Mouse (Mus musculus) embryo, embryonic 10.5 days (tissue): Measurements from ENCODE around the gene Ifit1.
"Not testable (repeated sequence)": the region's sequence is repeated elsewhere in the genome, so short reads cannot be mapped to it uniquely, and the experiment has no call there.

Source experiments
- DNase-seq: peaks from one replicate; pipeline ENCODE4 v3.0.0-alpha.2; 2015; ENCODE audit warnings: low spot score

Ifit1 gene

GRCm38 (mm10) chr19:34640623-34641022 lies at the start of gene Ifit1, which contains the start of gene Ifit1bl2:
Ifit1 (plus strand) TSS chr19:34640871.
Ifit1bl2 (minus strand) TSS chr19:34640743.
- no peak for DNase-seq

GRCm38 (mm10) chr19:34593456-34593855 lies 47.2 kb upstream of the Ifit1 start:
- no peak for DNase-seq

- not testable (repeated sequence) for DNase-seq
These were observed 46.1 kb upstream of the Ifit1 start for GRCm38 (mm10) chr19:34594523-34594922.

GRCm38 (mm10) chr19:34596811-34597210 lies 43.9 kb upstream of the Ifit1 start:
- no peak for DNase-seq

- no peak for DNase-seq
These were observed 42.3 kb upstream of the Ifit1 start for GRCm38 (mm10) chr19:34598341-34598740.

- not testable (repeated sequence) for DNase-seq
These were observed 41.4 kb upstream of the Ifit1 start for GRCm38 (mm10) chr19:34599250-34599649.

- DNase-seq = not testable (repeated sequence)
These were observed 38.8 kb upstream of the Ifit1 start, which contains the start of gene Ifit1bl1 for GRCm38 (mm10) chr19:34601888-34602287. Ifit1bl1 (minus strand) TSS chr19:34601956.

- no peak for DNase-seq
These were observed 35.2 kb upstream of the Ifit1 start for GRCm38 (mm10) chr19:34605472-34605871.

GRCm38 (mm10) chr19:34607237-34608051 lies 33.2 kb upstream of the Ifit1 start, which contains the start of gene Ifit3b:
Ifit3b (plus strand) TSS chr19:34607970.
- not testable (repeated sequence) for DNase-seq

- DNase-seq = not testable (repeated sequence)
These were observed 30.6 kb upstream of the Ifit1 start for GRCm38 (mm10) chr19:34610118-34610517.

- DNase-seq = not testable (repeated sequence)
These were observed 28.2 kb upstream of the Ifit1 start for GRCm38 (mm10) chr19:34612243-34613001.

- no peak for DNase-seq
These were observed 19.8 kb upstream of the Ifit1 start for GRCm38 (mm10) chr19:34620871-34621270.

GRCm38 (mm10) chr19:34623781-34624180 lies 16.9 kb upstream of the Ifit1 start:
- DNase-seq = no peak

- no peak for DNase-seq
These were observed 16.0 kb upstream of the Ifit1 start for GRCm38 (mm10) chr19:34624663-34625062.

GRCm38 (mm10) chr19:34627496-34627895 lies 13.2 kb upstream of the Ifit1 start:
- DNase-seq = no peak

GRCm38 (mm10) chr19:34631487-34631886 lies 9.2 kb upstream of the Ifit1 start:
- DNase-seq = no peak

GRCm38 (mm10) chr19:34633484-34633883 lies 7.2 kb upstream of the Ifit1 start:
- no peak for DNase-seq

GRCm38 (mm10) chr19:34636933-34637557 lies 3.6 kb upstream of the Ifit1 start:
- DNase-seq = peak; percentile 80

- no peak for DNase-seq
These were observed 1.9 kb downstream of the Ifit1 start for GRCm38 (mm10) chr19:34642616-34643015.

GRCm38 (mm10) chr19:34647630-34648029 lies 7.0 kb downstream of the Ifit1 start:
- DNase-seq = not testable (repeated sequence)

GRCm38 (mm10) chr19:34650276-34650675 lies 9.6 kb downstream of the Ifit1 start:
- DNase-seq = no peak

GRCm38 (mm10) chr19:34650997-34651396 lies 10.3 kb downstream of the Ifit1 start:
- no peak for DNase-seq
